Mouse (Mus musculus) lung, postnatal 0 days (tissue): ENCODE measurements around the gene Oaz2.

Experiments
- CTCF ChIP-seq: IDR thresholded peaks from 2 replicates; pipeline ENCODE4 v1.5.1; 2016; ENCODE audit warnings: antibody characterized with exemption, mild to moderate bottlenecking
- EP300 ChIP-seq: IDR thresholded peaks from 2 replicates; pipeline ENCODE4 v1.6.1; 2016; ENCODE audit warnings: antibody characterized with exemption, mild to moderate bottlenecking, control low read depth

DNA sequence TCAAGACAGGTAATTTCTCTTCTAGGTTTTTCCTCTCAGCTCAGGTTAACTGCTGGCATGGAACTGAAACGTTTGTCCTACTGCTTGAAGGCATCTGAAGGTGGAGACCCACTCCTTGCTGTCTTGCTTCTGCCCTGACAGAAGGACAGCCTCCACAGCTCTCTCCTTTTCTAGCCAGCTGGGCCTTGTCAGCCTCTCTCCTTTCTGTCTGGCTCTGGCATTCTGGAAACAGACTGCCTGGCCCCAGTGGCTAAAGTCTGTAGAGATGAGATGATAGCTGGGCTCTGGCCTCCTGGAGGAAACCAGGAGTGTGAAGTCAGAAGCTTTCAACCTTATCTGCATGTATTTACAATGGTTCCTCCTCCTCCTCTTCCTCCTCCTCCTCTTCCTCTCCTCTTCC, 17.8 kb upstream of the Oaz2 start:
- no peak for TF ChIP-seq CTCF
- no peak for TF ChIP-seq EP300
